Mouse (Mus musculus) MEL (cell line): ENCODE measurements at regions not wholly inside any gene's neighbourhood (a gene's known extent, or its start where the extent isn't known, plus 50 kb on each side); places are given as distances from the start of the nearest gene placed in this dataset.

Source experiments
- DNase-seq: peaks from one replicate; pipeline ENCODE4 v3.0.0; 2011; ENCODE audit warnings: low read depth, low spot score
- H3K27ac ChIP-seq: 2 replicates; pipeline ENCODE4 v1.5.1; 2012; ENCODE audit warnings: low read depth, mild to moderate bottlenecking, control low read depth, low read length, moderate library complexity; ENCODE audit not compliant: control insufficient read depth
- H3K27me3 ChIP-seq, 2 experiments: fragments of 150-350 bp in 1 of 2; sonication (generic) in 1 of 2; 2 replicates each; pipeline ENCODE4 v1.6.1; 2012; ENCODE audit warnings: low read length in 2 of 2, mild to moderate bottlenecking in 2 of 2, improper control_type of control experiment in 1 of 2, moderate library complexity in 1 of 2; ENCODE audit not compliant: insufficient read depth in 2 of 2, control insufficient read depth in 1 of 2
- H3K36me3 ChIP-seq, 2 experiments: 2 replicates each; pipeline ENCODE4 v1.6.1; 2012 to 2014; ENCODE audit warnings: low read length in 2 of 2, improper control_type of control experiment in 1 of 2, inconsistent platforms in 1 of 2, mild to moderate bottlenecking in 1 of 2; ENCODE audit not compliant: insufficient read depth in 2 of 2, control insufficient read depth in 1 of 2
- H3K4me1 ChIP-seq, 2 experiments: fragments of 150-350 bp in 1 of 2; sonication (generic) in 1 of 2; 2 replicates each; pipeline ENCODE4 v1.6.1; 2012; ENCODE audit warnings: low read length in 2 of 2, improper control_type of control experiment in 1 of 2, mild to moderate bottlenecking in 1 of 2; ENCODE audit not compliant: insufficient read depth in 2 of 2, control insufficient read depth in 1 of 2
- H3K4me3 ChIP-seq, 2 experiments: fragments of 150-350 bp in 1 of 2; sonication (generic) in 1 of 2; 2 replicates each; pipeline ENCODE4 v1.5.1; 2012; ENCODE audit warnings: low read depth in 2 of 2, low read length in 2 of 2, mild to moderate bottlenecking in 2 of 2, moderate library complexity in 2 of 2, control low read depth in 1 of 2, improper control_type of control experiment in 1 of 2; ENCODE audit not compliant: control insufficient read depth in 1 of 2, insufficient read depth in 1 of 2
- H3K79me2 ChIP-seq: 2 replicates; pipeline ENCODE4 v1.6.1; 2012; ENCODE audit warnings: mild to moderate bottlenecking, low read length, moderate library complexity; ENCODE audit not compliant: control insufficient read depth, poor library complexity, insufficient read depth
- H3K9ac ChIP-seq: 2 replicates; pipeline ENCODE4 v1.6.1; 2012; ENCODE audit warnings: low read depth, mild to moderate bottlenecking, control low read depth, low read length, moderate library complexity; ENCODE audit not compliant: control insufficient read depth, poor library complexity, severe bottlenecking
- H3K9me3 ChIP-seq: fragments of 150-350 bp; sonication (generic); replicated peaks from 2 replicates; pipeline ENCODE4 v1.6.1; 2012; ENCODE audit warnings: mild to moderate bottlenecking, low read length, improper control_type of control experiment, moderate library complexity; ENCODE audit not compliant: insufficient read depth
- CHD2 ChIP-seq: IDR thresholded peaks from 2 replicates; pipeline ENCODE4 v1.6.1; 2011; ENCODE audit warnings: low read length, improper control_type of control experiment
- CTCF ChIP-seq, 3 experiments: IDR thresholded peaks in 2 of 3; conservative IDR thresholded peaks in 1 of 3; 2 replicates each; pipeline ENCODE4 v1.5.1; 2011 to 2012; ENCODE audit warnings: low read length in 3 of 3, low read depth in 2 of 3, mild to moderate bottlenecking in 2 of 3, improper control_type of control experiment in 1 of 3, inconsistent platforms in 1 of 3, mixed read lengths in 1 of 3, moderate library complexity in 1 of 3; ENCODE audit not compliant: control insufficient read depth in 1 of 3, insufficient read depth in 1 of 3, poor library complexity in 1 of 3, severe bottlenecking in 1 of 3
- E2F4 ChIP-seq: IDR thresholded peaks from 2 replicates; pipeline ENCODE4 v1.6.1; 2011; ENCODE audit warnings: low read depth, low read length, improper control_type of control experiment, borderline replicate concordance
- EP300 ChIP-seq, 2 experiments: IDR thresholded peaks; 2 replicates each; pipeline ENCODE4 v1.6.1; 2011; ENCODE audit warnings: improper control_type of control experiment in 2 of 2, low read length in 2 of 2, low read depth in 1 of 2, mild to moderate bottlenecking in 1 of 2
- GABPA ChIP-seq: IDR thresholded peaks from 2 replicates; pipeline ENCODE4 v1.6.1; 2012; ENCODE audit warnings: low read depth, mild to moderate bottlenecking, inconsistent platforms, low read length, improper control_type of control experiment, moderate library complexity
- JUND ChIP-seq: IDR thresholded peaks from 2 replicates; pipeline ENCODE4 v1.6.1; 2011; ENCODE audit warnings: low read depth, mild to moderate bottlenecking, improper control_type of control experiment, low read length
- MAFK ChIP-seq: IDR thresholded peaks from 2 replicates; pipeline ENCODE4 v1.6.1; 2011; ENCODE audit warnings: low read depth, mild to moderate bottlenecking, low read length, improper control_type of control experiment, borderline replicate concordance
- MAX ChIP-seq: IDR thresholded peaks from 2 replicates; pipeline ENCODE4 v1.6.1; 2011; ENCODE audit warnings: low read length, improper control_type of control experiment
- MAZ ChIP-seq: IDR thresholded peaks from 2 replicates; pipeline ENCODE4 v1.6.1; 2012; ENCODE audit warnings: low read depth, mild to moderate bottlenecking, inconsistent platforms, low read length, improper control_type of control experiment
- MXI1 ChIP-seq: IDR thresholded peaks from 2 replicates; pipeline ENCODE4 v1.6.1; 2011; ENCODE audit warnings: mild to moderate bottlenecking, low read depth, low read length, improper control_type of control experiment
- POLR2A ChIP-seq, 2 experiments: IDR thresholded peaks; 2 replicates each; pipeline ENCODE4 v1.6.1; 2011 to 2012; ENCODE audit warnings: low read length in 2 of 2, mild to moderate bottlenecking in 2 of 2, control low read depth in 1 of 2, improper control_type of control experiment in 1 of 2, low read depth in 1 of 2, moderate library complexity in 1 of 2; ENCODE audit not compliant: control insufficient read depth in 1 of 2, insufficient read depth in 1 of 2, poor library complexity in 1 of 2
- POLR2AphosphoS2 ChIP-seq: IDR thresholded peaks from 2 replicates; pipeline ENCODE4 v1.6.1; 2011; ENCODE audit warnings: low read length, improper control_type of control experiment
- RAD21 ChIP-seq: IDR thresholded peaks from 2 replicates; pipeline ENCODE4 v1.6.1; 2011; ENCODE audit warnings: mild to moderate bottlenecking, low read depth, low read length, improper control_type of control experiment
- SMC3 ChIP-seq: IDR thresholded peaks from 2 replicates; pipeline ENCODE4 v1.6.1; 2011; ENCODE audit warnings: low read depth, low read length, improper control_type of control experiment
- ZC3H11A ChIP-seq: IDR thresholded peaks from 2 replicates; pipeline ENCODE4 v1.6.1; 2012; ENCODE audit warnings: low read depth, mild to moderate bottlenecking, inconsistent platforms, low read length, improper control_type of control experiment
- ZMIZ1 ChIP-seq: IDR thresholded peaks from 2 replicates; pipeline ENCODE4 v1.6.1; 2012; ENCODE audit warnings: low read depth, mild to moderate bottlenecking, inconsistent platforms, low read length, improper control_type of control experiment, moderate library complexity

DNA sequence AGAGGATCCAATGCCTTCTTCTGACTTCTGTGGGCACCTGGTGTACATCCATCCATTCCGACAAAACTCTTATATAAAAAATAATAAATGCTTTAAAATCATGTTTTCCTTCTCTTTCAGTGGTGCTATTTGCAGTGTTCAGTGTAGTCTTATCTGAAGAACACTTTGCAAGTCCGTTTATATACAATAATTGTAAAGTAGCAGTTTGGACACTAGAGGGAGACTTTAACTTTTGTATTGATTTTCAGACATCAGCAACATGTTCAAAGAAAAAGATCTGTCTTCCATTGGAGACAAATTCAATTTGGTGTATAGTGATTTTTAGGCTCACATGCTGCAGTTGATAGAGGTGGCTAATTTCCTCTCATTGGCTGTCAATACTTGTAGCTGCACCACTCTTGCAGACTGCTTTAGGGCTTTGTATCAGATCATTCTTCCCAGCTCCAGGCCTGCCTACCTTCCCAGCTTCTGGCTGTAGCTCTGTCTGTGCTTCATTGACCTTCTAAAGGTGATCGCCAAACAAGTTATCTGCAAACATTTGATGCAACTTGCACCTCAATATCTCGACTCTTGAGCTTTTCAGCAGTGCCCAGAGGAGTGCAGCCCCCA, 74.8 kb upstream of the Sult1c1 start:
- no peak overlapping the region for H3K9ac ChIP-seq
- no peaks in the 10 kb centered on the region for H3K79me2 ChIP-seq
- H3K4me1 ChIP-seq, result no peaks in the 10 kb centered on the region
- H3K27me3 ChIP-seq, result no peaks in the 10 kb centered on the region
- TF ChIP-seq CTCF (IDR thresholded peaks at IDR 0.05 in 2 of 3, conservative IDR thresholded peaks at IDR 0.05 in 1 of 3; ENCODE audit: control insufficient read depth in 1 of 3, insufficient read depth in 1 of 3, low read depth in 2 of 3, low read length in 3 of 3, poor library complexity in 1 of 3, severe bottlenecking in 1 of 3) (peak in 1 of 3 experiments; percentile 38; a peak in 3 of 6 replicates), SMC3 (peak; percentile 37), ZMIZ1 (no peak), RAD21 (peak; percentile 51), MAZ (no peak)
- peak; percentile 27 for DNase-seq
- H3K9me3 ChIP-seq, result no peaks in the 10 kb centered on the region
- H3K4me3 ChIP-seq, result no peak overlapping the region
- no peaks in the 10 kb centered on the region for H3K36me3 ChIP-seq
- no peak overlapping the region for H3K27ac ChIP-seq

DNA sequence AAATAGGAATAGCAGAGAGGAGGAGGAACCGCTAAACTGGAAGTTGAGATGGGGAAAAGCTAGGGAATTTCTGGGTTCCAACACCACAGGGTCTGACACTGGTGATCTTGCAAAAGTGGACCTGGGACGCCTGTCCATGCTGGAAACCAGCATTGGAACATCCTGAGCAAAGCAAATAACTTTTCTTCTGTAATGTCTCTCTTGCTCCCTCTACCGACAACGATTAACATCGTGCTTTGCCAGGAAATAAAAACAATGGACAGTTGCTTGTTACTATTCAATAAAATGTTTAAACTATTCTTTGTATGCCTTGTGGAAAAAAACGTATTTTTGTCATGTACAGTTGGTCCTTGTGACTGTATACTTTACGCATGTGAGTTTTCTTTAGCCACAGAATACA, 70.8 kb upstream of the Sult1c1 start:
- no peak for DNase-seq
- Histone ChIP-seq H3K9me3 (no peaks in the 10 kb centered on the region), H3K4me1 (no peaks in the 10 kb centered on the region), H3K4me3 (no peak overlapping the region), H3K9ac (no peak overlapping the region), H3K79me2 (no peaks in the 10 kb centered on the region), H3K27me3 (no peaks in the 10 kb centered on the region), H3K27ac (no peak overlapping the region), H3K36me3 (no peaks in the 10 kb centered on the region)
- TF ChIP-seq POLR2AphosphoS2 (no peak), MAFK (no peak), POLR2A (IDR thresholded peaks at IDR 0.05; ENCODE audit: control insufficient read depth in 1 of 2, insufficient read depth in 1 of 2, low read depth in 1 of 2, low read length in 2 of 2, poor library complexity in 1 of 2) (no peak), MAX (no peak), EP300 (IDR thresholded peaks at IDR 0.05; ENCODE audit: low read depth in 1 of 2, low read length in 2 of 2) (no peak), E2F4 (no peak), CHD2 (no peak), MAZ (no peak), RAD21 (no peak), GABPA (no peak), MXI1 (no peak), JUND (no peak), ZC3H11A (no peak)
